Mouse (Mus musculus) kidney, adult 2 months (tissue): ENCODE data around the gene Ube2k.

Experiments
- CTCF ChIP-seq: fragments of 200-500 bp; conservative IDR thresholded peaks from 2 replicates; pipeline ENCODE4 v1.5.1; 2011; ENCODE audit warnings: low read depth, mild to moderate bottlenecking, control low read depth, low read length, moderate library complexity, mixed read lengths; ENCODE audit not compliant: insufficient read depth, insufficient read length
- POLR2A ChIP-seq: fragments of 200-500 bp; IDR thresholded peaks from one replicate; pipeline ENCODE4 v1.6.1; 2011; ENCODE audit warnings: low read depth, low read length, control low read depth

DNA sequence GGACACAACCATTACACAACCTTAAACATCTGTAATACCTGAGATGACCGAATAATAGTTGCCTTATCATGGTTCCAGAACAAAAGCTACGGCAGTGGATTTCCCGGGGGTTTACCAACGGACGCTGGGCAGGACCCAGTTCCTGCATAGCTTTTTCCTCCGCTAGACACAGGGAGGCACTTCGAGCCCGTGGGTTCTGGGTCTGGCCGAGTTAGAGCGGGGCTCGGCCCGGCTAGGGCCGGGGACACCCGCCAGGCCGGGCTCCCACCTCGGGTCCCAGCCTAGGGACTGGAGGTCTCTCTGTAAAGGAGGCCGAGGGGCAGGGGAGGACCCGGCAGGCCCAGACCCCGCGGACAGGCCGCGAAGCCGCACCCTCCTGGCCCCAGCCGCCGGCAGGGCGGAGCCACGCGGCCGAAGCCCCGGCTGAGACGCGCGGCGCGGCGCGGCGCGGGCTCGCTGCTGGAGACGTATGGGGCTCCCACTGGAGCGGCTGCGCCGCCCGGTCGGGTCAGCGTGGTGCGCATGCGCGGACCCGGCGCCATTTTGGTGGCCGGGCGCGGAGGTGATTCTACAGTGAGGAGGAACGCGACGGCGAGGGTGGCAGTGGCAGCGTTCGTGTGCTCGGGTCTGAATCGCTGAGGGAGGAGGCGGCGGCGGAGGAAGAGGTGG lies at the start of gene Ube2k, which contains the start of gene Smim14:
- TF ChIP-seq POLR2A (peak; percentile 50), CTCF (0 out of 2 replicates have a peak, but pooled peaks have one; percentile 21)
